Mouse (Mus musculus) ZHBTc4 (cell line): ENCODE results near the gene Prkch.
"Not testable (repeated sequence)": the region's sequence is repeated elsewhere in the genome, so short reads cannot be mapped to it uniquely, and the experiment has no call there.

Experiments
- DNase-seq: peaks from one replicate; pipeline ENCODE4 v3.0.0-alpha.2; 2011; ENCODE audit warnings: low read depth, low spot score

Prkch gene

DNA sequence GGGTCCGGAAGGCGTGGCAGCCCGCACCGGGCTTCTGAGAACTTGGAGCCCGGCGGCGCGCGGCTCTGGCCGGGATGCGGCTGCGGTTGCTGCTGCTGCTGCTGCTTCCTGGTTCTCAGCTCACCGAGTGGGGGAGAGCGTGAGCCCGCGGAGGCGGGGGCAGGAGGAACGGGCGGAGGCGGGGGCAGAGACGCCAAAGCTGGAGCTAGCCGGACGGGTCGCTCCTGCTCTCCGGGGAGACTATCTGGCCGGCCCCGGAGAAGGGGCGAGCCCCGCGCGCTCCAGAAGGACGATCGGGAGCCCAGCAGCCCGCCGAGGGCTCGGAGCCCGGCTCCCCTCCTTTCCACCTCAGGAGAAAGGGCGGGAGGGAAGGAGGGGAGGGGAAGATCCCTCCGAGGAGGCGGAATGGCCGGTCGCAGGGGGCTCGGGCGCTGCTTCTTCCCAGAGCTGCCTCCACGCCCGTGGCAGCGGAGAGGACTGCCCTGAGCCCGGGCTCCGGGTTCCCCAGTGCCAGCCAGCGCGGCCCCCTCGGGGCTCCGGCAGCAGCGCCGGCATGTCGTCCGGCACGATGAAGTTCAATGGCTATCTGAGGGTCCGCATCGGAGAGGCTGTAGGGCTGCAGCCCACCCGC, at the start of gene Prkch:
Gene Prkch, plus strand, starts transcription at position 187 of the 631 bp plus-strand sequence.
- peak; percentile 88 for DNase-seq

GRCm38 (mm10) chr12:73537499-73538138, 47.0 kb upstream of the Prkch start:
- peak; percentile 95 for DNase-seq

GRCm38 (mm10) chr12:73538139-73538508, 46.5 kb upstream of the Prkch start:
- not testable (repeated sequence) for DNase-seq

- DNase-seq = peak; percentile 21
Observed at GRCm38 (mm10) chr12:73539151-73539550, 45.4 kb upstream of the Prkch start.

GRCm38 (mm10) chr12:73540402-73540801, 44.2 kb upstream of the Prkch start:
- no peak for DNase-seq

- no peak for DNase-seq
Observed at GRCm38 (mm10) chr12:73543191-73543590, 41.4 kb upstream of the Prkch start.

DNA sequence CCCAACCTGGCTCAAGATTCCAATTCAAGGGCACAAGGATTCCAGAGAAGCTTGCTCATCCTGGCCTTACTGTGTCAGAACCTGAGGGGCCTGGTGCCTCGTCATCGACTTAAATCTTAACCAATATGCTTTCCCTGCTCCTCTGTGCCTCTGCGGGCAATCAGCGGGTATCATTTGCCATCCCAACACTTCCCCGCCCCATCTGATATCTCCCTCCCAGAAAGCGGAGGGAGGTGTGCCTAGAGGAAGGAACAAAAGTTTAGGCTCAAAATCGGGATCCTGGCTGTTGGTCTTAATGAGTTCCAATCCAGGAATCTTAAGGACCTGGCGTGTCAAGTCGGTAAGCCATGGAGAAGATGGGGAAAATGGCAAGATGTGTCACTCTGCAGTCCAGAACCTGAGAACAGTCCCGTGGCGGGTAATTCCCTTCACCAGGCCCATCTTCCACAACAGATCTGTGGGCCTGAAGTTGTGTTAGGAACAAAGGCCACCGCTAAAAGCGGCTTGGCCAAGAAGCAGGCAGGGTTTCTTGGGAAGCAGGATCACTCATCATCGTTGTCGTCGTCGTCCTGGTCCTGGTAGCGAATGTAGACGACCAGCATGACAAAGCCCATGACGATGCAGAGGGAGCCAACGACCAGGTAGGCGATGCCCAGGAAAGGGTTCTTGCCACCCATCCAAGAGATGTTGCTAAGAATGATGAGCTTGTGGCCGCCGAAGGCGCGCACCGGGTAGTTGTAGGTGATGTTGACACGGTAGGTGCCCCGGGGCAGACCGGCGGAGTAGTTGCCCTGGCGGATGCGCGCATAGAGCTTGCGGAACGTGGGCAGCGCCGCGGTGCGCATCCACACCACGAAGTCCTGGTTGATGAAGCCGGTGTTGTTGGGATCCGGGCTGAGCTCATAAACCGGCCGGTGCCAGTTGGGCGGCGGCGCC, 39.6 kb upstream of the Prkch start:
- peak; percentile 68 for DNase-seq

DNA sequence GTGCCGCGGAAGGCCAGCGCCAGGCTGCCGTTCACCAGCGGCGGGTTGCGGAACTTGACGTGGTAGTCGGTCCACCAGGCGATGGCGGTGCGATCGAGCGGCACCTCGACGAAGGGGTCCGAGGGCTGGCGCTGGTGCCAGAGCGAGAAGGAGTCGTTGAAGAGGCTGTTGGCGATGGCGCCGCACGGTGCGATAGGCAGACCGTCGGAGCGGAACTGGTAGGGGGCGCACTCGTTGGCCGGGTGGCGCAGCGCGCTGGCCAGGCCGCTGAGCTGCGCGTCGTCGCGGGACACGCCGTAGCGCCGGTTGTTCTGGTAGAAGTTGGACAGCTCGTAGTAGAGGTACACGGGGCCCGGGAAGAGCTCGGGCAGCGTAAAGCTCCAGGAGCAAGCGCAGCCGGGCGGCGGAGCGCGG, 38.9 kb upstream of the Prkch start:
- peak; percentile 74 for DNase-seq

- peak; percentile 67 for DNase-seq
Observed at GRCm38 (mm10) chr12:73546086-73546711, 38.4 kb upstream of the Prkch start, which contains the start of gene Tmem30b. Gene Tmem30b, minus strand, starts transcription at chr12:73546392.

- peak; percentile 77 for DNase-seq
Observed at GRCm38 (mm10) chr12:73547646-73548045, 37.0 kb upstream of the Prkch start.

GRCm38 (mm10) chr12:73548259-73548658, 36.3 kb upstream of the Prkch start:
- no peak for DNase-seq

DNA sequence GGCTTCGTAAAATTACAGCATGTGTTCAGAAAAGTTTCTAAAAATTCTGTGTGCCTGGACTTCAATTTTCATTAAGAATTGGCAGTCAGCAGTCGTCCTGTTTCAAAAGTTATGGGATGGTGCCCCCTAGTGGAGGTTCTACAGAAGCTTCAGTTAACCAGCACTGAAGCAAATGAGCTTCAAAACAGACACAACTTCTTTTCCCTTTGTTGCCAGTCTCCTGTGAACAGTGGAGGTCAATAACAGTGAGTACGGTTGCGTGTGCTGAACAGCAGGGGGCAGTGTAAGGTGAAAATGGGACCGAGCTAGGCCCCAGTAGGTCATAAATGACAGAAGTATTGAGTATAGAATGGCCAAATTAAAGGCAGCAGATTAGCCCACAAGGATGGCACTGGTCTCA, 30.4 kb upstream of the Prkch start:
- DNase-seq = peak; percentile 89

GRCm38 (mm10) chr12:73558525-73559195, 25.9 kb upstream of the Prkch start:
- DNase-seq = no peak

DNA sequence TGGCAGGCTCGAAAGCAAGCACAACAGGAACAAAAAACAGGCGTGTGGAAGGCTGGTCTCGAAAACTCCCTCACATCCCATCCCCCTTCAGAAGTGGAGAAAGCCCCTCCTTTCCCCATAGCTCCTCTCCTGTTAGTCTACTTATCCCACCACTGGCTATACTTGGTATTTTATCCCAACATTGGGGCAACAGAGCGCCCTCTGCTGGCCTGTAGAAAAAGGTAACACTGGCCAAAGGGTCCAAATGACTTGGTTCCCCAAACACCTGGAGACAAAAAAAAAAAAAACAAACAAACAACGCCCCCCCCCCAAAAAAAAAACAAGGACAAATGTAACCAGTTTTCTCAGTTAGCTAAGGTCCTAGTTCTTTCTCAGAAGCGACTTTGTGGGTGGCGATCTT, 24.5 kb upstream of the Prkch start:
- DNase-seq = peak; percentile 85

DNA sequence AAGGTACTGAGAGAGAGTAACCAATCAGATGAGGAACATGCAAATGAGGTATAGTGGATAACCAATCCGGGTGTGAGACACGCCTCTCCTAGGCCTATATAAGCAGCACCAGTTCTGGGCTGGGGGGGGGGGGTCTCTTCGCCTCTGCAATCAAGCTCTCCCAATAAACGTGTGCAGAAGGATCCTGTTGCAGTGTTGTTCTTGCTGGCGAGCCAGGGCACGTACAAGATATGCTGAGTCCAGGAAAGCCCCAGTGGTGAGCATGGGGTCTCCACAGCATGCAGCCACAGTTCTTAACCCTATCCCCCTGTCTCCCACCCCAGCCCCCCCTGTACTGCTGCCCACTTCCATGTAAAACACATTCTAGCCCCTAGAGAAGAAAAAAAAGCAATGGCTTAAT, 21.5 kb upstream of the Prkch start:
- DNase-seq = not testable (repeated sequence)

DNA sequence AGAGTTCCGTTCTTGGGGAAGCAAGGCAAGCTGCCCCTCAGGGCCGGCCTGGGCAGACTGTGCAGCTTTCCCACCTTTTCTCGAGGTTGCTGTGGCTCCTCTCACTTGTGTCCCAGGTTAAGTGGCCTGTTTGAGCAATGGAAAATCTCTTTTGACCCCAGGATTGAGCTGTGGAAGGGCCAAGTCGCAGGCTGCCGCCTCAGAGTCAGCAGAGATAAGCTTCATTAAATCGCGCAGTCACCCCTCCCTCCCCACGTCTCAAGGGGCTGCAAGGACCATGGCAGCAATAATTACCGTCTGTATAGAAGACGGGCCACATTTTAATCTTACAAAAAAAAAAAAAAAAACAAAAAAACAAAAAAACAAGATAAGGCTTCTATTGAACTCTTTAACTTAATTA, 20.4 kb upstream of the Prkch start:
- no peak for DNase-seq

- DNase-seq = peak; percentile 30
Observed at GRCm38 (mm10) chr12:73564795-73565619, 19.6 kb upstream of the Prkch start.

DNA sequence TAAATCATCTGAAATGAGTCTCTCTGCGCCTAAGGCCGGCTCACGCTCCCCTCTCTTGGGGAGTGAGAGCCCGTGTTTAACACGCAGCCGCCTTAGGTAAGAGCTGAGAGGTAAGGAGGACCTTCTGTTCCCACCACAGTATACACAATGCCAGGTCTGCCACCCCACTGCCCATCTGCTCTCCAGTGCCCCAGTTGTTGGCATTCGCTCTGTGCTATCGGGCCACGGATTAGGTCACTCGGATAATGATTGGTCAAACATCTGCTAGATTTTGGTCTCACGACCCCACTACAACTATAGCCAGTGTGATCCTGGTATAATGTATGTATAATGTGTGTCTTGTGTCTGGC, 19.0 kb upstream of the Prkch start:
- DNase-seq = no peak

GRCm38 (mm10) chr12:73574632-73575031, 10.0 kb upstream of the Prkch start:
- DNase-seq = no peak

DNA sequence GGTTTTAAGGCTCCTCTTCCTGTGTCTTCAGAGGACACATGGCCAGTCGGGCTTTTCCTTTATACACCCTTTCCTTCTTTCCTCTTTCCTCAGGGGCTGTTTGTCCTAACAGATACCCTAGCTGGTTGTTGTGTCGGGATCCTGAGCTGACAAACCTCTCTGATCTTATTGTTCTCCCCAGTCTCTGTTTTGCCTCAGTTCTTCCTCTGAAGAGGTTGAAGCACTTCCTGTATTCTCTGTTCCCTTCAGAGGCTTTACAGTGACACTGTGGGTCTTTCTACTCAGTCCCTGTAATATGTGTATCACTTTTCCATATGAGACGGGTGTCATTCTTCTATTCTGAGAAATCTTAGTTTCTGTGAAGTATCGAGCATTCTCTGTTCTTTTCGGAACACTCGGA, 6.5 kb upstream of the Prkch start:
- DNase-seq = no peak
